Mouse (Mus musculus) stomach, embryonic 14.5 days (tissue): ENCODE measurements around the gene Sowahc. TPM values are rescaled to one million over a fixed set of nuclear protein-coding genes. Genes with fewer than 3 reads are reported as not detected.

Experiments
- ATAC-seq: fragments of 200-750 bp; cut with Nextera tagmentation; 2 replicates; pipeline ENCODE4 v1.8.0; 2017; ENCODE audit warnings: low read depth, moderate TSS enrichment; ENCODE audit not compliant: insufficient number of reproducible peaks, insufficient read depth, low FRiP score
- H3K27ac ChIP-seq: fragments of 300-500 bp; sonication (generic); 2 replicates; pipeline ENCODE4 v1.5.1; 2014; ENCODE audit warnings: mild to moderate bottlenecking, low read length, moderate library complexity, mixed read lengths
- H3K27me3 ChIP-seq: fragments of 300-500 bp; sonication (generic); 2 replicates; pipeline ENCODE4 v1.6.1; 2014; ENCODE audit warnings: low read length, control low read depth, mixed read lengths; ENCODE audit not compliant: control insufficient read depth, insufficient read depth
- H3K36me3 ChIP-seq: fragments of 300-500 bp; sonication (generic); 2 replicates; pipeline ENCODE4 v1.6.1; 2014; ENCODE audit warnings: mild to moderate bottlenecking, control low read depth, low read length, moderate library complexity, mixed read lengths; ENCODE audit not compliant: control insufficient read depth, insufficient read depth
- H3K4me1 ChIP-seq: fragments of 300-500 bp; sonication (generic); 2 replicates; pipeline ENCODE4 v1.6.1; 2014; ENCODE audit warnings: low read length, control low read depth, mixed read lengths; ENCODE audit not compliant: control insufficient read depth, insufficient read depth
- H3K4me2 ChIP-seq: fragments of 300-500 bp; sonication (generic); replicated peaks from 2 replicates; pipeline ENCODE4 v1.6.1; 2014; ENCODE audit warnings: low read depth, low read length, control low read depth
- H3K4me3 ChIP-seq: fragments of 300-500 bp; sonication (generic); 2 replicates; pipeline ENCODE4 v1.5.1; 2014; ENCODE audit warnings: low read depth, low read length, control low read depth
- H3K9ac ChIP-seq: fragments of 300-500 bp; sonication (generic); replicated peaks from 2 replicates; pipeline ENCODE4 v1.6.1; 2014; ENCODE audit warnings: low read depth, mild to moderate bottlenecking, control low read depth, low read length, moderate library complexity, mixed read lengths
- H3K9me3 ChIP-seq: fragments of 300-500 bp; sonication (generic); 2 replicates; pipeline ENCODE4 v1.6.1; 2016; ENCODE audit warnings: low read depth, low read length, control low read depth; ENCODE audit not compliant: control insufficient read depth
- WGBS: fragments of 180-500 bp; shearing (Covaris S2); extraction: QIAGEN DNeasy Blood & Tissue Kit; methylation state at CpG from one replicate; pipeline ENCODE4 v1.1.7; 2014; 5-methylcytosine and 5-hydroxymethylcytosine counted together
- polyA plus RNA-seq: library from polyadenylated mRNA; unstranded; fragments of >200 nt; fragmentation: Nextera tagmentation; extraction: Ambion mirVana; gene quantifications from 2 replicates; pipeline ENCODE4 v1.2.1, GENCODE M21; 2014

Sowahc gene
- polyA plus RNA-seq, 1 experiment from 2014 or later = 11.7 TPM

GRCm38 (mm10) chr10:59222271-59223101, 733 bp downstream of the Sowahc start:
- peak overlapping the region; percentile 93 for H3K4me2 ChIP-seq
- H3K27ac ChIP-seq = peak overlapping the region; percentile 91
- peaks cover 4% of the 10 kb centered on the region; the same call in 1 of the 2 replicates for H3K4me1 ChIP-seq
- H3K9me3 ChIP-seq = no peaks in the 10 kb centered on the region
- H3K4me3 ChIP-seq = peak overlapping the region; percentile 85
- peak; percentile 6; the same call in 1 of the 2 replicates for ATAC-seq
- no peaks in the 10 kb centered on the region for H3K27me3 ChIP-seq
- no peaks in the 10 kb centered on the region for H3K36me3 ChIP-seq
- H3K9ac ChIP-seq = peak overlapping the region; percentile 77
- WGBS = 2% methylated on average over 49 of the region's 49 CpGs

- no peaks in the 10 kb centered on the region for H3K27me3 ChIP-seq
- no peak for ATAC-seq
- peak overlapping the region; percentile 77; the same call in 1 of the 2 replicates for H3K9ac ChIP-seq
- peak overlapping the region; percentile 93 for H3K4me2 ChIP-seq
- peaks cover 4% of the 10 kb centered on the region; the same call in 1 of the 2 replicates for H3K4me1 ChIP-seq
- WGBS = 50% methylated on average over 14 of the region's 14 CpGs
- H3K27ac ChIP-seq = no peak overlapping the region
- no peaks in the 10 kb centered on the region for H3K9me3 ChIP-seq
- peak overlapping the region; percentile 85 for H3K4me3 ChIP-seq
- H3K36me3 ChIP-seq = no peaks in the 10 kb centered on the region
These were observed 1.5 kb downstream of the Sowahc start for GRCm38 (mm10) chr10:59223301-59223700.

DNA sequence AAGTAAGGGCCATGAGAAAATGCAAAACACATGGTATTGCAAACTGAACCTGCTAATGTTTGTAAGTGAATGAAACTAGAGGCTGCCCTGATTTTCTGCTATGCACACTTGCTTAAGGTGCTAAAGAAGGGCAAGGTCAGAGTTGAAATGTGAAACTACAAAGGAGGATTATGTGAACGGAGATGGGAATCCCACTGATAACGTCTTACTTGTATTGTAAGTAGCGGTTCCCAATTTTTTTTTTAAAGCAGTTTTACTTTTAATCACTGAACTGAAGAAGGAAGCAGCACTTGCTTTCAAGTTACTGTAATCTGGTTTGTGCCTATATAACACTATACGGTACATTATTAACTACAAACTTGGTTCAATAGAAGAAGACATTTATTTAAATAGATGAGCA, 2.1 kb downstream of the Sowahc start:
- Histone ChIP-seq H3K9ac (no peak overlapping the region), H3K9me3 (no peaks in the 10 kb centered on the region), H3K27ac (no peak overlapping the region), H3K4me2 (peak overlapping the region; percentile 93), H3K27me3 (no peaks in the 10 kb centered on the region), H3K36me3 (no peaks in the 10 kb centered on the region), H3K4me1 (peaks cover 4% of the 10 kb centered on the region; the same call in 1 of the 2 replicates), H3K4me3 (peak overlapping the region; percentile 85; the same call in 1 of the 2 replicates)
- WGBS = 76% methylated on average over 4 of the region's 4 CpGs
- no peak for ATAC-seq

DNA sequence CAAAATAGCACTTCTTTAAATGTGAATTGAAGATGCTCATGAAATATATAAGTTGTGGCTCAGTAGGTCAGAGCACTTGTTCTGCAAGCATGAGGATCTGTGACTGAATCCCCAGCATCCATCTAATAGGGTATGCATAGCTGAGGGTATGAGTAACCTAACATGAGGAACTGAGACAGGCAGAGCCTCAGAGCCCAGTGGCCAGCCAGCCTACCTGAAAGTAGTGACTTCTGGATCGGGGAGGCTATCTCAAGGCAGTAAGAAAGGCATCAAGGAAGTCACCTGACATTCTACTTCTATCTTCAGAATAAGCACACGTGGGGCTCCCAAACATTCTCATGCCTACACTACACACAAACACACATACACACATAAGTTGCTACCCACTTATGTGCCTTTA, 3.4 kb downstream of the Sowahc start:
- Histone ChIP-seq H3K4me1 (peaks cover 4% of the 10 kb centered on the region; the same call in 1 of the 2 replicates), H3K36me3 (no peaks in the 10 kb centered on the region), H3K27me3 (no peaks in the 10 kb centered on the region), H3K4me3 (no peak overlapping the region), H3K4me2 (no peak overlapping the region), H3K27ac (no peak overlapping the region), H3K9ac (no peak overlapping the region), H3K9me3 (no peaks in the 10 kb centered on the region)
- 86% methylated on average over 2 of the region's 2 CpGs for WGBS
- no peak for ATAC-seq

GRCm38 (mm10) chr10:59229205-59229820, 7.6 kb downstream of the Sowahc start:
- Histone ChIP-seq H3K9ac (no peak overlapping the region), H3K9me3 (no peaks in the 10 kb centered on the region), H3K4me2 (no peak overlapping the region), H3K36me3 (no peaks in the 10 kb centered on the region), H3K27me3 (no peaks in the 10 kb centered on the region), H3K27ac (no peak overlapping the region), H3K4me3 (no peak overlapping the region), H3K4me1 (no peaks in the 10 kb centered on the region; the same call in 1 of the 2 replicates)
- ATAC-seq = no peak
- 67% methylated on average over 4 of the region's 4 CpGs for whole genome bisulfite sequencing

DNA sequence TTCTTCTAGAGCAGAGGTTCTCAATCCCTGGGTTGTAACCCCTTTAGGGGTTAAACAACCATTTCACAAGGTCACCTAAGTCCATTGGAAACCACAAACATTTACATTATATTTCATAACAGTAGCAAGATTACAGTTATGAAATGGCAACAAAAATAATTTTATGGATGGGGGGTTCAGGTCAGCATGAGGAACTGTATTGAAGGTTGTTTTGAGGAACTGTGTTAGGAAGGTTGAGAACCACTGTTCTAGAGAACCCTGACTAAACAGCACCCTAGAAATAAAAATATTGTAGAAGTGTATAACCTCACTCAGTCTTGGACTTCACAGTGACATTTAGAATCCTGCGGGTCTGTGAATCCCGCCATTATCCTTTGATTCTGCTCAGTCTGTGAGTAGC, 13.5 kb downstream of the Sowahc start:
- Histone ChIP-seq H3K4me2 (no peak overlapping the region), H3K36me3 (no peaks in the 10 kb centered on the region), H3K4me1 (no peaks in the 10 kb centered on the region), H3K9ac (no peak overlapping the region), H3K27ac (no peak overlapping the region), H3K9me3 (no peaks in the 10 kb centered on the region), H3K4me3 (no peak overlapping the region), H3K27me3 (no peaks in the 10 kb centered on the region)
- no peak for ATAC-seq
- 90% methylated on average over 2 of the region's 2 CpGs for WGBS

DNA sequence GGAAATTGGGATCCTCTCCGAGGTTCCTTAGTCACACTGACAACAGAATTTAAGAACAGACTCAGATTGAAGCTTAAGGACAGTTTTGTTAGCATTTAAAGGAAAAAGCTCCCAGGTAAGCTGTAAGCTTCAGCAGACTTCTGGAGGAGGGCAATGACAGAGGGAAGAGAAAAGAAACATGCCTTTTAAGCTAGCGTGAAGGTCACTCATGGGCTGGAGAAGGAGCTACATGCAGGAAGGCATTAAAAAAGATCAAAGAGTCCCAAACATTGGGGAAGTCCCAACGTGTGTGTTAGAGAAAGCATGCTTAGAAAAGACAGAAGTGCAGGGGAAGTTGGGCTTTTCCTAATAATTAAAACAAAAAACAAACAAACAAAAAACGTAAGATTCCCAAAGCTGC, 14.1 kb downstream of the Sowahc start:
- ATAC-seq = no peak
- no peak overlapping the region for H3K27ac ChIP-seq
- no peak overlapping the region for H3K4me2 ChIP-seq
- no peaks in the 10 kb centered on the region for H3K36me3 ChIP-seq
- no peak overlapping the region for H3K4me3 ChIP-seq
- 57% methylated on average over 4 of the region's 4 CpGs for WGBS
- H3K27me3 ChIP-seq = no peaks in the 10 kb centered on the region
- H3K9me3 ChIP-seq = no peaks in the 10 kb centered on the region
- no peaks in the 10 kb centered on the region for H3K4me1 ChIP-seq
- no peak overlapping the region for H3K9ac ChIP-seq

- WGBS = 75% methylated on average over 6 of the region's 6 CpGs
- Histone ChIP-seq H3K27me3 (no peaks in the 10 kb centered on the region), H3K4me2 (no peak overlapping the region), H3K9me3 (no peaks in the 10 kb centered on the region), H3K4me3 (no peak overlapping the region), H3K4me1 (no peaks in the 10 kb centered on the region), H3K36me3 (no peaks in the 10 kb centered on the region), H3K27ac (no peak overlapping the region), H3K9ac (no peak overlapping the region)
- ATAC-seq = no peak
These were observed 14.7 kb downstream of the Sowahc start for GRCm38 (mm10) chr10:59236486-59236885.
